Mouse (Mus musculus): ENCODE data around the gene Fam178b. TPM values are rescaled to one million over a fixed set of nuclear protein-coding genes. Genes with fewer than 3 reads are reported as not detected.

The Fam178b gene
- 0.59 and 0.77 TPM in 2 replicates for polyA plus RNA-seq (2015; fragmentation: Nextera tagmentation; extraction: Ambion mirVana)

- DNase-seq (ENCODE audit: low spot score): no peak
- no peaks in the 10 kb centered on the region for H3K36me3 ChIP-seq (ENCODE audit: control insufficient read depth, insufficient read depth, low read length)
- no peaks in the 10 kb centered on the region for H3K4me1 ChIP-seq (replicated peaks; ENCODE audit: control insufficient read depth, insufficient read depth)
- H3K4me3 ChIP-seq (ENCODE audit: low read depth, low read length): no peak within 1 kb of the TSS
- no peak within 1 kb of the TSS for H3K9ac ChIP-seq (ENCODE audit: low read length)
- TF ChIP-seq EP300 (optimal IDR thresholded peaks at IDR 0.05) (no peak), CTCF (IDR thresholded peaks at IDR 0.05; ENCODE audit: low read depth) (no peak)
- H3K27me3 ChIP-seq (ENCODE audit: control insufficient read depth, insufficient read depth, low read length): no peaks in the 10 kb centered on the region
- H3K4me2 ChIP-seq (replicated peaks; ENCODE audit: low read depth): no peak within 1 kb of the TSS
- ATAC-seq (ENCODE audit: low FRiP score, low TSS enrichment): no peak
- no peaks in the 10 kb centered on the region for H3K9me3 ChIP-seq (ENCODE audit: control insufficient read depth, low read length)
- H3K27ac ChIP-seq (replicated peaks): no peak within 1 kb of the TSS; the same call in 1 of the 2 replicates
- 93% methylated on average over 39 of the region's 39 CpGs for WGBS
Observed at GRCm38 (mm10) chr1:36682620-36683355, at the start of gene Fam178b. TSS of gene Fam178b (minus strand) at chr1:36683183.

GRCm38 (mm10) chr1:36724057-36724431 lies 41.1 kb upstream of the Fam178b start:
- WGBS: 64% methylated on average over 4 of the region's 4 CpGs
- no peak for TF ChIP-seq EP300 (optimal IDR thresholded peaks at IDR 0.05)
- TF ChIP-seq CTCF (IDR thresholded peaks at IDR 0.05; ENCODE audit: low read depth): no peak
- ATAC-seq (ENCODE audit: low FRiP score, low TSS enrichment): no peak
- Histone ChIP-seq H3K4me3 (ENCODE audit: low read depth, low read length) (no peak overlapping the region), H3K9me3 (ENCODE audit: control insufficient read depth, low read length) (no peaks in the 10 kb centered on the region), H3K4me1 (replicated peaks; ENCODE audit: control insufficient read depth, insufficient read depth) (no peaks in the 10 kb centered on the region), H3K36me3 (ENCODE audit: control insufficient read depth, insufficient read depth, low read length) (no peaks in the 10 kb centered on the region), H3K27me3 (ENCODE audit: control insufficient read depth, insufficient read depth, low read length) (no peaks in the 10 kb centered on the region), H3K4me2 (replicated peaks; ENCODE audit: low read depth) (no peak overlapping the region), H3K27ac (replicated peaks) (no peak overlapping the region), H3K9ac (ENCODE audit: low read length) (no peak overlapping the region)
- no peak for DNase-seq (ENCODE audit: low spot score)

- DNase-seq (ENCODE audit: low spot score) (no peak), ATAC-seq (ENCODE audit: low FRiP score, low TSS enrichment) (no peak)
- no peak overlapping the region for H3K27ac ChIP-seq (replicated peaks)
Observed at GRCm38 (mm10) chr1:36723146-36724056, 40.4 kb upstream of the Fam178b start.

GRCm38 (mm10) chr1:36718786-36719185 lies 35.8 kb upstream of the Fam178b start:
- Histone ChIP-seq H3K4me2 (replicated peaks; ENCODE audit: low read depth) (no peak overlapping the region), H3K9me3 (ENCODE audit: control insufficient read depth, low read length) (no peaks in the 10 kb centered on the region), H3K36me3 (ENCODE audit: control insufficient read depth, insufficient read depth, low read length) (no peaks in the 10 kb centered on the region), H3K4me3 (ENCODE audit: low read depth, low read length) (no peak overlapping the region), H3K27ac (replicated peaks) (no peak overlapping the region), H3K27me3 (ENCODE audit: control insufficient read depth, insufficient read depth, low read length) (no peaks in the 10 kb centered on the region), H3K9ac (ENCODE audit: low read length) (no peak overlapping the region), H3K4me1 (replicated peaks; ENCODE audit: control insufficient read depth, insufficient read depth) (no peaks in the 10 kb centered on the region)
- no peak for DNase-seq (ENCODE audit: low spot score)
- no peak for TF ChIP-seq CTCF (IDR thresholded peaks at IDR 0.05; ENCODE audit: low read depth)
- no peak for TF ChIP-seq EP300 (optimal IDR thresholded peaks at IDR 0.05)
- ATAC-seq (ENCODE audit: low FRiP score, low TSS enrichment): no peak
- 88% methylated on average over 1 of the region's 1 CpGs for WGBS

More at GRCm38 (mm10) chr1:36723146-36724056, 40.4 kb upstream of the Fam178b start:
- Histone ChIP-seq H3K9me3 (ENCODE audit: control insufficient read depth, low read length) (no peaks in the 10 kb centered on the region), H3K4me1 (replicated peaks; ENCODE audit: control insufficient read depth, insufficient read depth) (no peaks in the 10 kb centered on the region), H3K4me3 (ENCODE audit: low read depth, low read length) (no peak overlapping the region), H3K4me2 (replicated peaks; ENCODE audit: low read depth) (no peak overlapping the region), H3K9ac (ENCODE audit: low read length) (no peak overlapping the region), H3K27me3 (ENCODE audit: control insufficient read depth, insufficient read depth, low read length) (no peaks in the 10 kb centered on the region), H3K36me3 (ENCODE audit: control insufficient read depth, insufficient read depth, low read length) (no peaks in the 10 kb centered on the region)
- no peak for TF ChIP-seq EP300 (optimal IDR thresholded peaks at IDR 0.05)
- TF ChIP-seq CTCF (IDR thresholded peaks at IDR 0.05; ENCODE audit: low read depth): no peak
- 55% methylated on average over 16 of the region's 16 CpGs for WGBS

GRCm38 (mm10) chr1:36714311-36714710 lies 31.3 kb upstream of the Fam178b start, which contains the start of gene Actr1b:
TSS of gene Actr1b (minus strand) at chr1:36714422.
- 70% methylated on average over 5 of the region's 5 CpGs for WGBS
- Histone ChIP-seq H3K4me3 (ENCODE audit: low read depth, low read length) (no peak within 1 kb of the TSS), H3K4me2 (replicated peaks; ENCODE audit: low read depth) (no peak within 1 kb of the TSS), H3K27ac (replicated peaks) (no peak within 1 kb of the TSS), H3K36me3 (ENCODE audit: control insufficient read depth, insufficient read depth, low read length) (no peaks in the 10 kb centered on the region), H3K4me1 (replicated peaks; ENCODE audit: control insufficient read depth, insufficient read depth) (no peaks in the 10 kb centered on the region), H3K9me3 (ENCODE audit: control insufficient read depth, low read length) (no peaks in the 10 kb centered on the region), H3K27me3 (ENCODE audit: control insufficient read depth, insufficient read depth, low read length) (no peaks in the 10 kb centered on the region), H3K9ac (ENCODE audit: low read length) (no peak within 1 kb of the TSS)
- DNase-seq (ENCODE audit: low spot score) (no peak), ATAC-seq (ENCODE audit: low FRiP score, low TSS enrichment) (no peak)
- TF ChIP-seq EP300 (optimal IDR thresholded peaks at IDR 0.05): no peak
- TF ChIP-seq CTCF (IDR thresholded peaks at IDR 0.05; ENCODE audit: low read depth): no peak
